Mouse (Mus musculus) embryonic facial prominence, embryonic 15.5 days (tissue): Measurements from ENCODE around the gene Tapbp. TPM values are rescaled to one million over a fixed set of nuclear protein-coding genes. Genes with fewer than 3 reads are reported as not detected.

Source experiments
- ATAC-seq: fragments of 200-750 bp; cut with Nextera tagmentation; 2 replicates; pipeline ENCODE4 v1.8.0; 2017; ENCODE audit warnings: low read depth, moderate TSS enrichment; ENCODE audit not compliant: insufficient number of reproducible peaks, low FRiP score, low TSS enrichment
- H3K27ac ChIP-seq: fragments of 300-500 bp; sonication (generic); replicated peaks from 2 replicates; pipeline ENCODE4 v1.5.1; 2015; ENCODE audit warnings: mild to moderate bottlenecking, inconsistent platforms
- H3K27me3 ChIP-seq: fragments of 300-500 bp; sonication (generic); 2 replicates; pipeline ENCODE4 v1.6.1; 2015; ENCODE audit warnings: inconsistent platforms
- H3K36me3 ChIP-seq: fragments of 300-500 bp; sonication (generic); 2 replicates; pipeline ENCODE4 v1.6.1; 2015; ENCODE audit warnings: mild to moderate bottlenecking, inconsistent platforms
- H3K4me1 ChIP-seq: fragments of 300-500 bp; sonication (generic); 2 replicates; pipeline ENCODE4 v1.6.1; 2015; ENCODE audit warnings: inconsistent platforms
- H3K4me2 ChIP-seq: fragments of 300-500 bp; sonication (generic); replicated peaks from 2 replicates; pipeline ENCODE4 v1.6.1; 2015; ENCODE audit warnings: mild to moderate bottlenecking, inconsistent platforms
- H3K4me3 ChIP-seq: fragments of 300-500 bp; sonication (generic); replicated peaks from 2 replicates; pipeline ENCODE4 v1.5.1; 2015; ENCODE audit warnings: mild to moderate bottlenecking, inconsistent platforms
- H3K9ac ChIP-seq: fragments of 300-500 bp; sonication (generic); 2 replicates; pipeline ENCODE4 v1.6.1; 2015; ENCODE audit warnings: inconsistent platforms
- H3K9me3 ChIP-seq: fragments of 300-500 bp; sonication (generic); replicated peaks from 2 replicates; pipeline ENCODE4 v1.6.1; 2016; ENCODE audit warnings: inconsistent platforms
- WGBS: fragments of 180-500 bp; shearing (Covaris S2); methylation state at CpG from one replicate; pipeline ENCODE4 v1.1.7; 2015; 5-methylcytosine and 5-hydroxymethylcytosine counted together
- microRNA-seq: library from miRNA; unstranded; fragments of <30 nt; microRNA quantifications from one replicate; pipeline ENCODE4, GENCODE M21; 2016; ENCODE audit warnings: borderline number of aligned reads
- polyA plus RNA-seq: library from polyadenylated mRNA; unstranded; fragments of >200 nt; fragmentation: Nextera tagmentation; extraction: Ambion mirVana; gene quantifications from 2 replicates; pipeline ENCODE4 v1.2.1, GENCODE M21; 2015

Tapbp gene
- polyA plus RNA-seq, 1 experiment from 2014 or later: 49.3 TPM

DNA sequence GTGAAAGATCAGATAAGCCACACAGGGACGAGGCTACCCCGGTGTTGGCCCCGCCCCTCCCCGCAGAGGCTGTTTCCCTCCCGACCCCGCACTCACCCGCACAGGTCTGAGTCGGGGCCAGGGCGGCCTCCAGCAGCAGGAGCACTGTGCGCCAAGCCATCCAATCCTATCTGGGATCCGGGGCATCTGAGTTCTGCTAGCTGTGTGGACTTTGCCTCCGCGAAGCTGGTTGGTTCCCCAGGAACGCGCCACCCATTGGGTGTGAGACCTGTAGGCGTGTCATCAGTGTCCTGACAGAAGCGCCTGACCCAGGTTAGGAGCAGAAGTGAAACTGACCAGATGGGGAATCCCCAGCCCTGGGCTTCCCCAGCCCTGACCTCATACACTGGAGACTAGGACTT lies 62.9 kb downstream of the Tapbp start:
- Histone ChIP-seq H3K4me1 (peaks cover 27% of the 10 kb centered on the region), H3K9ac (no peak overlapping the region), H3K9me3 (no peaks in the 10 kb centered on the region), H3K27ac (no peak overlapping the region), H3K27me3 (peaks cover 60% of the 10 kb centered on the region), H3K36me3 (no peaks in the 10 kb centered on the region), H3K4me2 (peak overlapping the region; percentile 59), H3K4me3 (peak overlapping the region; percentile 37)
- no peak for ATAC-seq
- 0% methylated on average over 17 of the region's 17 CpGs for WGBS

Small RNAs within 50 kb of the gene (microRNA-seq; reads per million reads assigned to microRNA genes)
- gene Gm27740: not detected

Other genes starting within 250 kb of the Tapbp start
- 281 and 283 TPM in 2 replicates for gene Hnrnpm, start 229.0 kb upstream of the Tapbp start, polyA plus RNA-seq
- 58.6 and 60.6 TPM in 2 replicates for gene March2, start 197.2 kb upstream of the Tapbp start, polyA plus RNA-seq
- 269 and 325 TPM in 2 replicates for gene Rab11b, start 155.4 kb upstream of the Tapbp start, polyA plus RNA-seq
- 58.8 and 67.2 TPM in 2 replicates for gene Angptl4, start 134.1 kb upstream of the Tapbp start, polyA plus RNA-seq
- 45.3 and 45.8 TPM in 2 replicates for gene Kank3, start 105.4 kb upstream of the Tapbp start, polyA plus RNA-seq
- 998 and 1,000 TPM in 2 replicates for gene Rps28, start 91.3 kb upstream of the Tapbp start, polyA plus RNA-seq
- gene Ndufa7, start 91.3 kb upstream of the Tapbp start, polyA plus RNA-seq: 432 and 453 TPM in 2 replicates
- gene Cd320, start 72.8 kb upstream of the Tapbp start, polyA plus RNA-seq: 57.3 and 59.6 TPM in 2 replicates
- not detected in 2 replicates for gene Gm7029, start 42.1 kb upstream of the Tapbp start, polyA plus RNA-seq
- gene Kifc1, start 25.2 kb upstream of the Tapbp start, polyA plus RNA-seq: 6.7 and 6.8 TPM in 2 replicates
- gene Platr17, start 10.8 kb upstream of the Tapbp start, polyA plus RNA-seq: 0.55 and 0.58 TPM in 2 replicates
- gene Daxx, start 6.5 kb upstream of the Tapbp start, polyA plus RNA-seq: 48.5 and 51.7 TPM in 2 replicates
- 15.8 and 17.8 TPM in 2 replicates for gene Zbtb22, start within 50 bp of the Tapbp start, polyA plus RNA-seq
- gene Rgl2, start 13.6 kb downstream of the Tapbp start, polyA plus RNA-seq: 57.1 and 64.4 TPM in 2 replicates
- gene Pfdn6, start 24.4 kb downstream of the Tapbp start, polyA plus RNA-seq: 145 and 163 TPM in 2 replicates
- gene Wdr46, start 24.8 kb downstream of the Tapbp start, polyA plus RNA-seq: 36.2 and 36.5 TPM in 2 replicates
- 6.0 and 8.5 TPM in 2 replicates for gene B3galt4, start 35.6 kb downstream of the Tapbp start, polyA plus RNA-seq
- 48.9 and 57.2 TPM in 2 replicates for gene Vps52, start 39.9 kb downstream of the Tapbp start, polyA plus RNA-seq
- gene Rps18, start 40.1 kb downstream of the Tapbp start, polyA plus RNA-seq: 1,731 and 1,878 TPM in 2 replicates
- 29.0 and 31.1 TPM in 2 replicates for gene H2-K1, start 84.4 kb downstream of the Tapbp start, polyA plus RNA-seq
- gene Ring1, start 108.8 kb downstream of the Tapbp start, polyA plus RNA-seq: 26.0 and 26.9 TPM in 2 replicates
- 54.1 and 57.4 TPM in 2 replicates for gene H2-Ke6, start 112.2 kb downstream of the Tapbp start, polyA plus RNA-seq
- 229 and 234 TPM in 2 replicates for gene Slc39a7, start 115.8 kb downstream of the Tapbp start, polyA plus RNA-seq
- 53.0 and 54.6 TPM in 2 replicates for gene Rxrb, start 115.9 kb downstream of the Tapbp start, polyA plus RNA-seq
- gene Col11a2, start 123.5 kb downstream of the Tapbp start, polyA plus RNA-seq: 53.2 and 64.3 TPM in 2 replicates
- gene H2-Oa, start 176.4 kb downstream of the Tapbp start, polyA plus RNA-seq: 0.54 and 0.89 TPM in 2 replicates
- 14.0 and 15.3 TPM in 2 replicates for gene H2-DMa, start 203.6 kb downstream of the Tapbp start, polyA plus RNA-seq
- 118 and 122 TPM in 2 replicates for gene Brd2, start 206.7 kb downstream of the Tapbp start, polyA plus RNA-seq
- 0.61 and 0.93 TPM in 2 replicates for gene H2-DMb2, start 227.4 kb downstream of the Tapbp start, polyA plus RNA-seq
- 3.2 and 3.8 TPM in 2 replicates for gene H2-DMb1, start 237.2 kb downstream of the Tapbp start, polyA plus RNA-seq